Mouse (Mus musculus) myocyte (in vitro differentiated cells): ENCODE results near the gene Zc3h7b. TPM values are rescaled to one million over a fixed set of nuclear protein-coding genes. Genes with fewer than 3 reads are reported as not detected.

Source experiments
- H3K27me3 ChIP-seq: one replicate; pipeline ENCODE4 v1.6.1; 2011; ENCODE audit not compliant: control insufficient read depth, insufficient read depth, insufficient read length
- H3K36me3 ChIP-seq: one replicate; pipeline ENCODE4 v1.6.1; 2011; ENCODE audit not compliant: control insufficient read depth, insufficient read depth
- H3K4me2 ChIP-seq: one replicate; pipeline ENCODE4 v1.6.1; 2011; ENCODE audit warnings: low read depth, control low read depth
- H3K4me3 ChIP-seq: one replicate; pipeline ENCODE4 v1.5.1; 2011; ENCODE audit warnings: mild to moderate bottlenecking, control low read depth, moderate library complexity
- H3K79me2 ChIP-seq: one replicate; pipeline ENCODE4 v1.6.1; 2011; ENCODE audit not compliant: control insufficient read depth, insufficient read depth
- H3ac ChIP-seq: one replicate; pipeline ENCODE4 v1.6.1; 2011; ENCODE audit not compliant: control insufficient read depth, insufficient read length
- CEBPB ChIP-seq: IDR thresholded peaks from 2 replicates; pipeline ENCODE4 v1.6.1; 2011; ENCODE audit warnings: mild to moderate bottlenecking, moderate library complexity; ENCODE audit not compliant: poor library complexity, insufficient read depth, severe bottlenecking
- E2F4 ChIP-seq: IDR thresholded peaks from one replicate; pipeline ENCODE4 v1.6.1; 2011; ENCODE audit warnings: mild to moderate bottlenecking, control low read depth, moderate library complexity; ENCODE audit not compliant: insufficient read depth
- MAX ChIP-seq: IDR thresholded peaks from one replicate; pipeline ENCODE4 v1.6.1; 2011; ENCODE audit warnings: low read depth, mild to moderate bottlenecking, control low read depth
- MYOD1 ChIP-seq, 3 experiments: IDR thresholded peaks; one replicate each; pipeline ENCODE4 v1.6.1; 2011; ENCODE audit warnings: control low read depth in 2 of 3, low read depth in 2 of 3, mild to moderate bottlenecking in 2 of 3, moderate library complexity in 1 of 3; ENCODE audit not compliant: insufficient read length in 2 of 3, control insufficient read depth in 1 of 3
- MYOG ChIP-seq, 3 experiments: IDR thresholded peaks; one replicate each; pipeline ENCODE4 v1.6.1; 2011; ENCODE audit warnings: control low read depth in 2 of 3, low read depth in 2 of 3, mild to moderate bottlenecking in 2 of 3; ENCODE audit not compliant: insufficient read length in 2 of 3, control insufficient read depth in 1 of 3, insufficient read depth in 1 of 3
- POLR2A ChIP-seq: IDR thresholded peaks from one replicate; pipeline ENCODE4 v1.6.1; 2011; ENCODE audit warnings: low read depth, mild to moderate bottlenecking, control low read depth, moderate library complexity; ENCODE audit not compliant: insufficient read length
- POLR2AphosphoS2 ChIP-seq: IDR thresholded peaks from one replicate; pipeline ENCODE4 v1.6.1; 2011; ENCODE audit warnings: low read depth, control low read depth; ENCODE audit not compliant: insufficient read length
- REST ChIP-seq: IDR thresholded peaks from one replicate; pipeline ENCODE4 v1.6.1; 2011; ENCODE audit warnings: mild to moderate bottlenecking, control low read depth, moderate library complexity; ENCODE audit not compliant: insufficient read depth, insufficient read length
- SRF ChIP-seq: IDR thresholded peaks from one replicate; pipeline ENCODE4 v1.6.1; 2011; ENCODE audit warnings: low read depth; ENCODE audit not compliant: control insufficient read depth, insufficient read length
- TCF12 ChIP-seq: IDR thresholded peaks from one replicate; pipeline ENCODE4 v1.6.1; 2011; ENCODE audit warnings: mild to moderate bottlenecking, control low read depth; ENCODE audit not compliant: poor library complexity, insufficient read depth, severe bottlenecking
- TCF3 ChIP-seq: IDR thresholded peaks from one replicate; pipeline ENCODE4 v1.6.1; 2011; ENCODE audit warnings: low read depth, control low read depth; ENCODE audit not compliant: insufficient read length
- USF1 ChIP-seq: IDR thresholded peaks from one replicate; pipeline ENCODE4 v1.6.1; 2011; ENCODE audit warnings: low read depth, mild to moderate bottlenecking, control low read depth, moderate library complexity
- polyA plus RNA-seq: library from polyadenylated mRNA; unstranded; fragments of >200 nt; fragmentation: generic; extraction: Trizol; gene quantifications from one replicate; pipeline ENCODE4 v1.2.1, GENCODE M21; 2012; ENCODE audit warnings: missing spikeins

The Zc3h7b gene
- polyA plus RNA-seq, 1 experiment: 45.9 TPM

DNA sequence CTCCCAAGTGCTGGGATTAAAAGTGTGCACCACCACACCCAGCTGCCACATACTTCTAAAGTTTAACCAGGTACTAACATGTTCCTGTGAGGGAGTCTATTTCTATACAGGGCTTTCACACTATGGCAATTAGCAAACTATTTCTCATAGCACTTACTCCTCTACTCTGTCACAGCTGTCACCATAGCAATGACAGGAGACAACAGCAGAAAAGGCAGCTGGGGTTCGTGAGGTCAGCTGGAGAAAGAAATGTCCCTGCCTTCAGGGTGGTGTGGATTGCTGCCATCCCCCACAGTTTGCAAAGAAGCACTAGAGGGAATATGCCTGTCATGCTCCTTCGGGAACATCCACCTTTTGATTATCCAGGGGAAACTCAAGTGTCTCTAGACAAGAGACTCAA lies 63.9 kb downstream of the Zc3h7b start:
- Histone ChIP-seq H3K4me2 (no peak overlapping the region), H3K4me3 (no peak overlapping the region), H3K27me3 (no peaks in the 10 kb centered on the region), H3ac (no peak overlapping the region), H3K79me2 (peaks cover 19% of the 10 kb centered on the region), H3K36me3 (no peaks in the 10 kb centered on the region)
- TF ChIP-seq MYOD1 (IDR thresholded peaks at IDR 0.05; ENCODE audit: control insufficient read depth in 1 of 3, insufficient read length in 2 of 3, low read depth in 2 of 3): peak in 2 of 3 experiments; percentile 29 to 52
- no peak for TF ChIP-seq CEBPB
- no peak for TF ChIP-seq TCF12
- peak in 2 of 3 experiments; percentile 6 to 67 for TF ChIP-seq MYOG (IDR thresholded peaks at IDR 0.05; ENCODE audit: control insufficient read depth in 1 of 3, insufficient read depth in 1 of 3, insufficient read length in 2 of 3, low read depth in 2 of 3)

DNA sequence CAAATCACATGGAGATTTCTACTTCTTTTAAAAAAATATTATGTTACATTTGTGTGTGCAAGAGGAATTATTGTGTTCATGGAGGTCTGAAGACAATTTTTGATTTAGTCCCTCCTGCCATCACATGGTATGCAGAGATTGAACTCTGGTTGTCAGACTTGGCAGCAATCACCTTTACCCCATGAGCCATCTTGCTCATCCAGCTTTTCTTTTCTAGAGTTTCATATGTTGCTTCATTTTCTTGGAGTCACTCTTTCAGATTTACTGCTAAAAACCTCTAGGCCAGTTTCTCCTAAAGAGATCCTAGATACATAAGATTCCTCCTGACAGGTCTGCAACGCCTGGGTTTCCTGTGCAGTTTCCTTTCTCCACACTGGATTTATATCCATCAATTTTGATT lies 64.7 kb downstream of the Zc3h7b start:
- Histone ChIP-seq H3K79me2 (peaks cover 26% of the 10 kb centered on the region), H3K4me2 (peak overlapping the region; percentile 98), H3K4me3 (peak overlapping the region; percentile 44), H3K36me3 (no peaks in the 10 kb centered on the region), H3ac (no peak overlapping the region), H3K27me3 (no peaks in the 10 kb centered on the region)
- no peak for TF ChIP-seq TCF3
- TF ChIP-seq SRF: no peak
- no peak for TF ChIP-seq E2F4

- peak; percentile 16 for TF ChIP-seq POLR2AphosphoS2
- TF ChIP-seq MAX: peak; percentile 88
- TF ChIP-seq POLR2A: no peak
- no peak for TF ChIP-seq TCF12
- Histone ChIP-seq H3K36me3 (peaks cover 2% of the 10 kb centered on the region), H3K4me3 (peak overlapping the region; percentile 44), H3K27me3 (no peaks in the 10 kb centered on the region), H3ac (peak overlapping the region; percentile 32), H3K79me2 (peaks cover 26% of the 10 kb centered on the region), H3K4me2 (peak overlapping the region; percentile 98)
These were observed 65.3 kb downstream of the Zc3h7b start for GRCm38 (mm10) chr15:81810150-81810549.

DNA sequence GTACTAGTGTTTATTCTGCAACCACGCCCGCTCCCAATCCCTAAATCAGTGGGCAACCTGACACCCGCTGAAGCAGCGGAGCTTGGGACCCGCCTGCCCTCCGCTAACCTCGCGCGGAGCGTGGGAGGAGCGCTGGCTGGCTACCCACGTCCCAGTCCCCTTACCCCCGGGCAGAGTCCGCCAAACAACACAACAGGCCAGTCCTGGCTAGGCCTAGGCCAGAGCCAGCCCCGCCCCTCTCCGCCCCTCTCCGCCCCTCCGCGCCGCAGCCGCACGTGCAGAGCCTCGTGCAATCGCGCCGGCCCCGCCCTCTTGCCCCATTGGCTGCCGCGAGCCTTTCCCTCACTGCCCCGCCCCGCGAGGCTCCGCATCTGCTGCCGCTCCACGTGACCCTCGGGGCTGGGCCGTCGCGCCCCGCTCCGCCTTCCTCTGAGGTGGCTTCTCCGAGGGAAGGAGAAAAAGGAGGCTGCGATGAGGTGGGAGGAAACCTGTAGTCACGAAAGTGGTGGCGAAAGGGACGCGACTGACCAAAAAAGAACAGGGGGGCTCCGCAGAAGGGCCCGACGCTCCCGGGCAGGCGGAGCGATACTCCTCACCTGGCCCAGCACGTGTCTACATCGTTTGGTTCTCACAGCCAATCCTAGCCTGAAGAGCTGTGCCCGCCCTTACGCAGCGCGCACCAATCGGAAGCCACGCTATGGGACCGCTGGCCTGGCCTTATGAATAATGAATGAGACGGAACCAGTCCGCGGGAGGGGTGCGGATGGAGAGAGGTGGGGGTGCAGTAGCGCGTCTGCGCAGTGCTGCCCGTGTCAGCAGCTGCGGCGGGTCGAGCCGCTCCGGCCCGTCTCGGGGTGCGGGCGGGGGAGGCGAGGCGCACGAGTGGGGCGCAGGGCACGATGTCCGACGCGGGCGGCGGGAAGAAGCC lies 66.1 kb downstream of the Zc3h7b start:
- no peaks in the 10 kb centered on the region for H3K27me3 ChIP-seq
- no peak for TF ChIP-seq CEBPB
- peak; percentile 57 for TF ChIP-seq MAX
- peak in 2 of 3 experiments; percentile 84 for TF ChIP-seq MYOG (IDR thresholded peaks at IDR 0.05; ENCODE audit: control insufficient read depth in 1 of 3, insufficient read depth in 1 of 3, insufficient read length in 2 of 3, low read depth in 2 of 3)
- TF ChIP-seq REST: no peak
- no peak for TF ChIP-seq TCF12
- TF ChIP-seq USF1: peak; percentile 82
- TF ChIP-seq POLR2AphosphoS2: peak; percentile 92
- TF ChIP-seq E2F4: no peak
- peak; percentile 97 for TF ChIP-seq POLR2A
- peak; percentile 68 for TF ChIP-seq SRF
- TF ChIP-seq MYOD1 (IDR thresholded peaks at IDR 0.05; ENCODE audit: control insufficient read depth in 1 of 3, insufficient read length in 2 of 3, low read depth in 2 of 3): peak in 2 of 3 experiments; percentile 71 to 90
- TF ChIP-seq TCF3: no peak
- peak overlapping the region; percentile 99 for H3K4me2 ChIP-seq
- H3K4me3 ChIP-seq: peak overlapping the region; percentile 44
- H3ac ChIP-seq: peak overlapping the region; percentile 32
- H3K36me3 ChIP-seq: peaks cover 9% of the 10 kb centered on the region
- peaks cover 26% of the 10 kb centered on the region for H3K79me2 ChIP-seq

DNA sequence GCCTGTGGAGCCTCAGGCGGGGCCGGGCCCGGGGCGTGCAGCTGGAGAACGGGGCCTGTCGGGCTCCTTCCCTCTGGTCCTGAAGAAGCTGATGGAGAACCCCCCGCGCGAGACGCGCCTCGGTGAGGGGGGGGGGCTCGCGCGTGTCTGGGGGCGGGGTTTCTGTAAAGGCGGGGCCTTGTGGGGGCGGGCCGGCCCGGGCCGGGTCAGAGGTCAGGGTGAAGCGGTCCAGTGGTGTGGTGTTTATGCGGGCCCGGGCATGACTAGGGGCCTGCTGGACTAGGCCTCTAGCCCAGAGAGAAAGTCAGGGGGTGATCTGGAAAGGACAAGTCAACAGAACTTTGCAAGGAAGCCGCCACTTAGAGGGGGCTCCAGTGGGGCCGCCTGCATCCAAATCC lies 66.7 kb downstream of the Zc3h7b start:
- Histone ChIP-seq H3K27me3 (no peaks in the 10 kb centered on the region), H3ac (peak overlapping the region; percentile 32), H3K36me3 (peaks cover 9% of the 10 kb centered on the region), H3K4me3 (peak overlapping the region; percentile 44), H3K4me2 (peak overlapping the region; percentile 99), H3K79me2 (peaks cover 26% of the 10 kb centered on the region)
- TF ChIP-seq TCF12: no peak
- no peak for TF ChIP-seq POLR2AphosphoS2
- TF ChIP-seq USF1: no peak
- TF ChIP-seq POLR2A: no peak
- no peak for TF ChIP-seq CEBPB
- TF ChIP-seq REST: no peak
- TF ChIP-seq MYOD1 (IDR thresholded peaks at IDR 0.05; ENCODE audit: control insufficient read depth in 1 of 3, insufficient read length in 2 of 3, low read depth in 2 of 3): no peak
- TF ChIP-seq MAX: no peak
- TF ChIP-seq TCF3: no peak
- no peak for TF ChIP-seq E2F4
- TF ChIP-seq SRF: no peak
- TF ChIP-seq MYOG (IDR thresholded peaks at IDR 0.05; ENCODE audit: control insufficient read depth in 1 of 3, insufficient read depth in 1 of 3, insufficient read length in 2 of 3, low read depth in 2 of 3): no peak
